Mouse (Mus musculus): Measurements from ENCODE around the gene Rln3. TPM values are rescaled to one million over a fixed set of nuclear protein-coding genes. Genes with fewer than 3 reads are reported as not detected.
A peak's percentile ranks its signal among the peaks of the same experiment; 100 is the strongest.
"Not testable (repeated sequence)": the region's sequence is repeated elsewhere in the genome, so short reads cannot be mapped to it uniquely, and the experiment has no call there.

Rln3 gene
- polyA plus RNA-seq, 1 experiment from 2014 or later: not detected

GRCm38 (mm10) chr8:84015833-84016232 is 29.0 kb downstream of the Rln3 start:
- Histone ChIP-seq H3K9me3 (ENCODE audit: control insufficient read depth, low read length) (no peaks in the 10 kb centered on the region), H3K4me2 (ENCODE audit: low read length) (no peak overlapping the region), H3K4me1 (replicated peaks; ENCODE audit: control insufficient read depth, insufficient read depth, low read length) (peaks cover 16% of the 10 kb centered on the region), H3K36me3 (ENCODE audit: control insufficient read depth, insufficient read depth) (no peaks in the 10 kb centered on the region), H3K27me3 (replicated peaks; ENCODE audit: control insufficient read depth, insufficient read depth, low read length) (peaks cover 22% of the 10 kb centered on the region), H3K27ac (ENCODE audit: low read length) (no peak overlapping the region), H3K4me3 (replicated peaks; ENCODE audit: low read length) (no peak overlapping the region), H3K9ac (replicated peaks; ENCODE audit: low read depth, low read length) (no peak overlapping the region)
- WGBS: 93% methylated on average over 5 of the region's 5 CpGs
- ATAC-seq: no peak

GRCm38 (mm10) chr8:84012499-84013165 is 32.2 kb downstream of the Rln3 start:
- 4% methylated on average over 35 of the region's 35 CpGs for WGBS
- Histone ChIP-seq H3K27me3 (replicated peaks; ENCODE audit: control insufficient read depth, insufficient read depth, low read length) (peaks cover 31% of the 10 kb centered on the region), H3K9ac (replicated peaks; ENCODE audit: low read depth, low read length) (no peak overlapping the region), H3K4me3 (replicated peaks; ENCODE audit: low read length) (no peak overlapping the region; the same call in 1 of the 2 replicates), H3K4me1 (replicated peaks; ENCODE audit: control insufficient read depth, insufficient read depth, low read length) (peaks cover 20% of the 10 kb centered on the region), H3K36me3 (ENCODE audit: control insufficient read depth, insufficient read depth) (no peaks in the 10 kb centered on the region), H3K27ac (ENCODE audit: low read length) (no peak overlapping the region), H3K9me3 (ENCODE audit: control insufficient read depth, low read length) (no peaks in the 10 kb centered on the region), H3K4me2 (ENCODE audit: low read length) (peak overlapping the region; percentile 75)
- ATAC-seq: no peak

GRCm38 (mm10) chr8:84011705-84012498 is 32.9 kb downstream of the Rln3 start, which contains the start of gene 2210011C24Rik:
Gene 2210011C24Rik, minus strand, starts transcription at chr8:84012171.
- ATAC-seq: peak; percentile 21
- no peaks in the 10 kb centered on the region for H3K9me3 ChIP-seq (ENCODE audit: control insufficient read depth, low read length)
- H3K9ac ChIP-seq (replicated peaks; ENCODE audit: low read depth, low read length): peak within 1 kb of the TSS; percentile 45
- peaks cover 20% of the 10 kb centered on the region for H3K4me1 ChIP-seq (replicated peaks; ENCODE audit: control insufficient read depth, insufficient read depth, low read length)
- WGBS: under 1% methylated on average over 45 of the region's 45 CpGs
- H3K4me3 ChIP-seq (replicated peaks; ENCODE audit: low read length): peak within 1 kb of the TSS; percentile 49
- peaks cover 31% of the 10 kb centered on the region for H3K27me3 ChIP-seq (replicated peaks; ENCODE audit: control insufficient read depth, insufficient read depth, low read length)
- H3K4me2 ChIP-seq (ENCODE audit: low read length): peak within 1 kb of the TSS; percentile 75
- H3K27ac ChIP-seq (ENCODE audit: low read length): no peak within 1 kb of the TSS
- H3K36me3 ChIP-seq (ENCODE audit: control insufficient read depth, insufficient read depth): no peaks in the 10 kb centered on the region

GRCm38 (mm10) chr8:84010625-84011611 is 33.9 kb downstream of the Rln3 start:
- Histone ChIP-seq H3K4me3 (replicated peaks; ENCODE audit: low read length) (peak overlapping the region; percentile 49), H3K36me3 (ENCODE audit: control insufficient read depth, insufficient read depth) (no peaks in the 10 kb centered on the region), H3K9me3 (ENCODE audit: control insufficient read depth, low read length) (no peaks in the 10 kb centered on the region), H3K4me2 (ENCODE audit: low read length) (peak overlapping the region; percentile 75), H3K9ac (replicated peaks; ENCODE audit: low read depth, low read length) (peak overlapping the region; percentile 45), H3K27me3 (replicated peaks; ENCODE audit: control insufficient read depth, insufficient read depth, low read length) (peaks cover 31% of the 10 kb centered on the region), H3K4me1 (replicated peaks; ENCODE audit: control insufficient read depth, insufficient read depth, low read length) (peaks cover 20% of the 10 kb centered on the region), H3K27ac (ENCODE audit: low read length) (no peak overlapping the region)
- ATAC-seq: peak; percentile 63
- WGBS: 1% methylated on average over 69 of the region's 83 CpGs

- ATAC-seq: 0 out of 2 replicates have a peak, but pooled peaks have one; percentile 20
- H3K4me3 ChIP-seq (replicated peaks; ENCODE audit: low read length): no peak overlapping the region
- no peak overlapping the region for H3K4me2 ChIP-seq (ENCODE audit: low read length)
Measured at GRCm38 (mm10) chr8:84009876-84010275, 34.9 kb downstream of the Rln3 start.

GRCm38 (mm10) chr8:84008362-84008761 is 36.4 kb downstream of the Rln3 start:
- Histone ChIP-seq H3K27ac (ENCODE audit: low read length) (no peak overlapping the region), H3K4me2 (ENCODE audit: low read length) (no peak overlapping the region), H3K4me1 (replicated peaks; ENCODE audit: control insufficient read depth, insufficient read depth, low read length) (peaks cover 34% of the 10 kb centered on the region), H3K9me3 (ENCODE audit: control insufficient read depth, low read length) (no peaks in the 10 kb centered on the region), H3K9ac (replicated peaks; ENCODE audit: low read depth, low read length) (no peak overlapping the region), H3K36me3 (ENCODE audit: control insufficient read depth, insufficient read depth) (no peaks in the 10 kb centered on the region), H3K4me3 (replicated peaks; ENCODE audit: low read length) (no peak overlapping the region), H3K27me3 (replicated peaks; ENCODE audit: control insufficient read depth, insufficient read depth, low read length) (peaks cover 29% of the 10 kb centered on the region)
- no peak for ATAC-seq
- 29% methylated on average over 7 of the region's 7 CpGs for WGBS

More at GRCm38 (mm10) chr8:84009876-84010275, 34.9 kb downstream of the Rln3 start:
- Histone ChIP-seq H3K4me1 (replicated peaks; ENCODE audit: control insufficient read depth, insufficient read depth, low read length) (peaks cover 23% of the 10 kb centered on the region), H3K9me3 (ENCODE audit: control insufficient read depth, low read length) (no peaks in the 10 kb centered on the region), H3K27me3 (replicated peaks; ENCODE audit: control insufficient read depth, insufficient read depth, low read length) (peaks cover 31% of the 10 kb centered on the region), H3K36me3 (ENCODE audit: control insufficient read depth, insufficient read depth) (no peaks in the 10 kb centered on the region), H3K27ac (ENCODE audit: low read length) (no peak overlapping the region), H3K9ac (replicated peaks; ENCODE audit: low read depth, low read length) (no peak overlapping the region)
- WGBS: 2% methylated on average over 11 of the region's 11 CpGs

- WGBS: 95% methylated on average over 7 of the region's 7 CpGs
Measured at GRCm38 (mm10) chr8:84005502-84005901, 39.3 kb downstream of the Rln3 start.

GRCm38 (mm10) chr8:84004533-84005201 is 40.1 kb downstream of the Rln3 start:
- under 1% methylated on average over 30 of the region's 30 CpGs for WGBS
- H3K4me3 ChIP-seq (replicated peaks; ENCODE audit: low read length): peak overlapping the region; percentile 70
- peak; percentile 91 for ATAC-seq
- no peaks in the 10 kb centered on the region for H3K9me3 ChIP-seq (ENCODE audit: control insufficient read depth, low read length)
- peak overlapping the region; percentile 78 for H3K9ac ChIP-seq (replicated peaks; ENCODE audit: low read depth, low read length)
- H3K27me3 ChIP-seq (replicated peaks; ENCODE audit: control insufficient read depth, insufficient read depth, low read length): peaks cover 7% of the 10 kb centered on the region; the same call in 1 of the 2 replicates
- H3K4me2 ChIP-seq (ENCODE audit: low read length): peak overlapping the region; percentile 92
- no peaks in the 10 kb centered on the region for H3K36me3 ChIP-seq (ENCODE audit: control insufficient read depth, insufficient read depth)
- H3K4me1 ChIP-seq (replicated peaks; ENCODE audit: control insufficient read depth, insufficient read depth, low read length): peaks cover 21% of the 10 kb centered on the region
- H3K27ac ChIP-seq (ENCODE audit: low read length): peak overlapping the region; percentile 70

More at GRCm38 (mm10) chr8:84005502-84005901, 39.3 kb downstream of the Rln3 start:
- not testable (repeated sequence) for H3K36me3 ChIP-seq (ENCODE audit: control insufficient read depth, insufficient read depth); H3K9ac ChIP-seq (replicated peaks; ENCODE audit: low read depth, low read length); H3K4me2 ChIP-seq (ENCODE audit: low read length); H3K4me3 ChIP-seq (replicated peaks; ENCODE audit: low read length); H3K27ac ChIP-seq (ENCODE audit: low read length); ATAC-seq; H3K9me3 ChIP-seq (ENCODE audit: control insufficient read depth, low read length)
- Histone ChIP-seq H3K27me3 (replicated peaks; ENCODE audit: control insufficient read depth, insufficient read depth, low read length) (peaks cover 14% of the 10 kb centered on the region), H3K4me1 (replicated peaks; ENCODE audit: control insufficient read depth, insufficient read depth, low read length) (peaks cover 22% of the 10 kb centered on the region)
